Mouse (Mus musculus): Measurements from ENCODE around the gene Map1s. TPM values are rescaled to one million over a fixed set of nuclear protein-coding genes. Genes with fewer than 3 reads are reported as not detected.

The Map1s gene
- polyA plus RNA-seq, 1 experiment = 3.3 TPM

- Histone ChIP-seq H3K36me3 (ENCODE audit: control insufficient read depth) (no peaks in the 10 kb centered on the region), H3K4me1 (ENCODE audit: control insufficient read depth) (peaks cover 11% of the 10 kb centered on the region), H3K27me3 (ENCODE audit: control insufficient read depth) (peaks cover 76% of the 10 kb centered on the region), H3K4me3 (replicated peaks) (no peak overlapping the region), H3K9me3 (ENCODE audit: control insufficient read depth, low read length) (no peaks in the 10 kb centered on the region; the same call in 1 of the 2 replicates)
- no peak for TF ChIP-seq TAL1 (IDR thresholded peaks at IDR 0.05; ENCODE audit: low read length)
- no peak for TF ChIP-seq GATA1 (IDR thresholded peaks at IDR 0.05; ENCODE audit: low read length)
Measured at GRCm38 (mm10) chr8:70885612-70886011, 20.1 kb upstream of the Map1s start.

DNA sequence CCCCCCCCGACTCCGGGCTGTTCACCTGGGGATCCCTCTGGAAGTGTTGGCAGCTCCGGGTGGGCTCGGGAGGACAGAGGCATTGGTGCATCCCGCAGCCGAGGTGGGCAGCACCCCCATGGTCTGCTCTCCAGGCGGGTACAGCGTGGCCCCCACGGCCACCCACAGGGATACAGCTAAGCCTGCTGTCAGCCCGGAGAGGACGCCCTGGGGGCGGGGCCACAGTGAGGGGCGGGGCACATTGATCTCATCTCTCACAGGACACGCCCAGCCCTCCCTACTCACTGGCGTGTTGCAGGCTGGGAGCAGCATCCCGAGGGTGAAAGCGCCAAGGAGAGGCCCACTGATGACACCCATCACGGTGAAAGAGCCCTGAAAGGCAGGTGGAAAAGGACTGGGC, 18.1 kb upstream of the Map1s start:
- Histone ChIP-seq H3K9me3 (ENCODE audit: control insufficient read depth, low read length) (peaks cover 19% of the 10 kb centered on the region), H3K27me3 (ENCODE audit: control insufficient read depth) (peaks cover 86% of the 10 kb centered on the region), H3K36me3 (ENCODE audit: control insufficient read depth) (no peaks in the 10 kb centered on the region; the same call in 1 of the 2 replicates), H3K4me1 (ENCODE audit: control insufficient read depth) (peaks cover 31% of the 10 kb centered on the region), H3K4me3 (replicated peaks) (no peak overlapping the region)
- TF ChIP-seq TAL1 (IDR thresholded peaks at IDR 0.05; ENCODE audit: low read length) (no peak), GATA1 (IDR thresholded peaks at IDR 0.05; ENCODE audit: low read length) (no peak)

- H3K4me1 ChIP-seq (ENCODE audit: control insufficient read depth) = peaks cover 56% of the 10 kb centered on the region
- H3K36me3 ChIP-seq (ENCODE audit: control insufficient read depth) = peaks cover 28% of the 10 kb centered on the region
- peaks cover 83% of the 10 kb centered on the region for H3K27me3 ChIP-seq (ENCODE audit: control insufficient read depth)
- TF ChIP-seq GATA1 (IDR thresholded peaks at IDR 0.05; ENCODE audit: low read length) = no peak
- peaks cover 22% of the 10 kb centered on the region for H3K9me3 ChIP-seq (ENCODE audit: control insufficient read depth, low read length)
- no peak overlapping the region for H3K4me3 ChIP-seq (replicated peaks)
Measured at GRCm38 (mm10) chr8:70890656-70891055, 15.1 kb upstream of the Map1s start.

DNA sequence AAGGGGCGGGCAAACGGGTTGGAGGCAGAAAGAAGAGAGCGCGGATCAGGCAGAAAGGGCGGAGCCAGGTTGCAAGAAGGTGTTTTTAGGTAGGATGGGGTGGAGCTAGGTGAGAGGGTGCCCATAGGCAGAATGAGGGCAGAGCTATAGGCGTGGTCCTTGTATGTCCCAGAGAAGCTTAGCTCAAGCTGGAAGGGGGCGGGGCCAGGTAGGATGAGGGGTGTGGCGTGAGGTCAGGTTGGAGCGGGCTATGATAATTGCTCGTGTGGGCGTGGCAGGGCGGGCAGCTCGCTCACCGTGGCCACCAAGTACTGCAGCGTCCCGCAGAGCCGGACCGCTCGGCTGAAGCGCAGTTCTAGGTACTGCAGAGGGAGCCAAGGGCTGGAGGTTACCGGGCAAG, 14.4 kb upstream of the Map1s start:
- Histone ChIP-seq H3K27me3 (ENCODE audit: control insufficient read depth) (peaks cover 76% of the 10 kb centered on the region), H3K4me3 (replicated peaks) (no peak overlapping the region), H3K9me3 (ENCODE audit: control insufficient read depth, low read length) (peaks cover 22% of the 10 kb centered on the region), H3K4me1 (ENCODE audit: control insufficient read depth) (peaks cover 63% of the 10 kb centered on the region), H3K36me3 (ENCODE audit: control insufficient read depth) (peaks cover 35% of the 10 kb centered on the region)
- TF ChIP-seq GATA1 (IDR thresholded peaks at IDR 0.05; ENCODE audit: low read length) (no peak), TAL1 (IDR thresholded peaks at IDR 0.05; ENCODE audit: low read length) (no peak)

- peaks cover 22% of the 10 kb centered on the region for H3K9me3 ChIP-seq (ENCODE audit: control insufficient read depth, low read length)
- H3K36me3 ChIP-seq (ENCODE audit: control insufficient read depth) = peaks cover 38% of the 10 kb centered on the region
- no peak within 1 kb of the TSS for H3K4me3 ChIP-seq (replicated peaks)
- TF ChIP-seq GATA1 (IDR thresholded peaks at IDR 0.05; ENCODE audit: low read length) = no peak
- no peak for TF ChIP-seq TAL1 (IDR thresholded peaks at IDR 0.05; ENCODE audit: low read length)
- peaks cover 68% of the 10 kb centered on the region for H3K27me3 ChIP-seq (ENCODE audit: control insufficient read depth)
- peaks cover 66% of the 10 kb centered on the region for H3K4me1 ChIP-seq (ENCODE audit: control insufficient read depth)
Measured at GRCm38 (mm10) chr8:70892022-70892895, 13.5 kb upstream of the Map1s start, which contains the start of gene Slc5a5. TSS of gene Slc5a5 (minus strand) at chr8:70892757.

GRCm38 (mm10) chr8:70892896-70893655, 12.7 kb upstream of the Map1s start:
- Histone ChIP-seq H3K27me3 (ENCODE audit: control insufficient read depth) (peaks cover 61% of the 10 kb centered on the region), H3K36me3 (ENCODE audit: control insufficient read depth) (peaks cover 38% of the 10 kb centered on the region), H3K4me3 (replicated peaks) (no peak overlapping the region), H3K4me1 (ENCODE audit: control insufficient read depth) (peaks cover 63% of the 10 kb centered on the region), H3K9me3 (ENCODE audit: control insufficient read depth, low read length) (peaks cover 22% of the 10 kb centered on the region)
- TF ChIP-seq GATA1 (IDR thresholded peaks at IDR 0.05; ENCODE audit: low read length) (no peak), TAL1 (IDR thresholded peaks at IDR 0.05; ENCODE audit: low read length) (no peak)

DNA sequence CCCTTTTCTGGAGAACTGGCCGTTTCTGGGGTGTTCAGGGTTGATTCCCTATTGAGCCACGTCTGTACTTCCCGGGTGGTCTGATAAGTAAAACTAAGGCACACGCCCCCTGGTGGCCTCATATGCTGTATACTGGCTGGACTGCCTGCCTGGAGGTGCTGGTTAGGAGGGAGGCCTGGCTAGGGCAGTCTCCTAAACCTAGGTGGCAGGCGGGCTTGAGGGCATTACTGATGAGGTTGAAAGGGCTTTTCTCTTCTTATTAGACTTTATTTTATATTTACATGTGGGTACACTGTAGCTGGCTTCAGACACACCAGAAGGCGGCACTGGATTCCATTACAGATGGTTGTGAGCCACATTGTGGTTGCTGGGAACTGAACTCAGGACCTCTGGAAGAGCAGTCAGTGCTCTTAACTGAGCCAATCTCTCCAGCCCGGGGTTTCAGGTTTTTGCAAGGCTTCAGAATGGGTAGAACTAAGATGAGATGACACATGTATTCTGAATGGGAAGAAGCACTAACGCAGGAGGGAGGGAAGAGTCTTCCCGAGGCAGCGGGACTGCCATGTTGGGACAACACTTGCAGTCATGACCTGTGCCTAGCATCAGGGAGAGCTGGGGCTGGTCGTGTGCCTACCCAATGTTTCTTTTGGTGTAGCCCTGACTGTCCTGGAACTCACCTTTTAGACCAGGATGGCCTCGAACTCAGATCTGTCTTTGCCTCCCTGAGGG, 11.9 kb upstream of the Map1s start:
- peaks cover 22% of the 10 kb centered on the region for H3K9me3 ChIP-seq (ENCODE audit: control insufficient read depth, low read length)
- TF ChIP-seq GATA1 (IDR thresholded peaks at IDR 0.05; ENCODE audit: low read length) = no peak
- no peak for TF ChIP-seq TAL1 (IDR thresholded peaks at IDR 0.05; ENCODE audit: low read length)
- peaks cover 67% of the 10 kb centered on the region for H3K4me1 ChIP-seq (ENCODE audit: control insufficient read depth)
- H3K4me3 ChIP-seq (replicated peaks) = no peak overlapping the region
- H3K27me3 ChIP-seq (ENCODE audit: control insufficient read depth) = peaks cover 53% of the 10 kb centered on the region
- H3K36me3 ChIP-seq (ENCODE audit: control insufficient read depth) = peaks cover 38% of the 10 kb centered on the region

- no peak for TF ChIP-seq TAL1 (IDR thresholded peaks at IDR 0.05; ENCODE audit: low read length)
- no peak for TF ChIP-seq GATA1 (IDR thresholded peaks at IDR 0.05; ENCODE audit: low read length)
- H3K4me3 ChIP-seq (replicated peaks) = no peak overlapping the region
- H3K9me3 ChIP-seq (ENCODE audit: control insufficient read depth, low read length) = peaks cover 22% of the 10 kb centered on the region
- peaks cover 70% of the 10 kb centered on the region for H3K4me1 ChIP-seq (ENCODE audit: control insufficient read depth)
- peaks cover 48% of the 10 kb centered on the region for H3K27me3 ChIP-seq (ENCODE audit: control insufficient read depth)
- peaks cover 38% of the 10 kb centered on the region for H3K36me3 ChIP-seq (ENCODE audit: control insufficient read depth)
Measured at GRCm38 (mm10) chr8:70894385-70894720, 11.4 kb upstream of the Map1s start.
